Mouse (Mus musculus) c-Kit-positive CD71-positive TER-119-negative erythroid progenitor cells, embryonic 14.5 days (primary cell): Measurements from ENCODE around the gene Gm47791.
A peak's percentile ranks its signal among the peaks of the same experiment; 100 is the strongest.

Source experiments
- DNase-seq: peaks from one replicate; pipeline ENCODE4 v3.0.0-alpha.2; 2013; ENCODE audit warnings: low read depth

Gene Gm47791

DNA sequence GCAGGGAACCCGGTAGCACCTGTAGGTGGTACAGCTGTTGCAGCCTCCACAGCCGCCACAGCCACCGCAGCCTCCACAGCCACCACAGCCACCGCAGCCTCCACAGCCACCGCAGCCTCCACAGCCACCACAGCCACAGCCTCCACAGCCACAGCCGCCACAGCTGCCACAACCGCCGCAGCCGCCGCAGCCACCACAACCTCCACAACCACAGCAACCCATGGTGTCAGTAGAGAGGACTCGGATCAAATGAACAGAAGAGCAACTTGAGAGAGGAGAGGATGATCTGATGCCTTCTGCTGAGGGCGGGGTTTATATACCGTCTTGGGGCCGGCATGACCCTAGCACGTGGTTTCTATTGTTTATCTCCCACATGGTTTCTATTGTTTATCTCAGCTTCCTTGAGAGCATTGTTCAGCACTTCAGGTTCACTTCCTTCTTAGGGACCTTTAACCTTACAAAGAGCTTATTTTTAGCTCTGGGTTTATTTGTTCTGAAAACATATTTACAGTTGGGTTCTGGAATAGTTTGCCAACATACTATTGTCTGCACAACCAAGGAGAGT is at the start of gene Gm47791:
TSS of gene Gm47791 (minus strand) at position 222 of the 565 bp plus-strand sequence.
- no peak for DNase-seq

DNA sequence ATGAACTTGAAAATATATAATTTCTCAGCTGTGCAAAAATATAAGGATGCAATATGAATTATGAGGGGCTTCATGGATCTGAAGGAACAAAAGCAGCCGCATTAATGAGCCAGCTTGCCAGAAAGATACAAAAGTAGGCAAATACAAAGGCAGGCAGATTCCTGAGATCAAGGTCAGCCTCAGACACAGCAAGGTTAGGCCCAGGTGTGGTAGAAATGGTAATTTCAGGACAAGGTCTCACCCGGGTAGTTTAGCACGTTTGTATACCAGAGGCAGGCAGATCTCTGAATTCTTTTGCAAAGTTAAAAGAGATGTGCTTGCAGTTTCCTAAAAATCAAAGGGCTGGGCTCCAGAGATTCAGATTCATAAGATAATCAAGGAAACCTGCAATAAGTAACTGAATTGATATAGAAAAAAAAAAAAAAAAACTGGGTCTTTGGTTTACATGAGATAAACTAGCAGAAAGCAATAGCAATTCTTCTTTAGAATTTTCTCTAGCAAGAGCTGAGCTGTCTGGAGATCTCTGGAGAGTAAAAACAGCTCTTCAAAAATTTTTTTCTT is 49.7 kb upstream of the Gm47791 start:
- no peak for DNase-seq

DNA sequence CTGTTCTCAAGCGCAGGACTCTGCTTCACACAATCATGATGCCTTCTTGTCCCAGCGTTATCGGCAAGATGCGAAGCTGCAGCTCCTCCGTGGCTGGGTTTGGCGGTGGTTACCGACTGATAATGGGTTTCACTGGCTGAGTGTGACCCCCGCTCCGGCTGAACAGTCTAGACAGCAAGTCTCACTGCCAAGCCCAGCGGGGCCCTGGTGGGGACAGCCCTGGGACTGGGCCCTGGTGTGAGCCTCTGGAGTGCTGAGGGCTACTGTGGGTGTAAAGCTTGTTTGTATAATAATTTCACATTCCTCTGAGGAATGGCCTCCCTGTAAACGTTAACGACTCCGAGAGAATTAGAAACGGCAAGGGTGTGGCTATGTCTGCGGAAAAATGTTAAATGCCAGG is 49.1 kb upstream of the Gm47791 start:
- DNase-seq: peak; percentile 65

DNA sequence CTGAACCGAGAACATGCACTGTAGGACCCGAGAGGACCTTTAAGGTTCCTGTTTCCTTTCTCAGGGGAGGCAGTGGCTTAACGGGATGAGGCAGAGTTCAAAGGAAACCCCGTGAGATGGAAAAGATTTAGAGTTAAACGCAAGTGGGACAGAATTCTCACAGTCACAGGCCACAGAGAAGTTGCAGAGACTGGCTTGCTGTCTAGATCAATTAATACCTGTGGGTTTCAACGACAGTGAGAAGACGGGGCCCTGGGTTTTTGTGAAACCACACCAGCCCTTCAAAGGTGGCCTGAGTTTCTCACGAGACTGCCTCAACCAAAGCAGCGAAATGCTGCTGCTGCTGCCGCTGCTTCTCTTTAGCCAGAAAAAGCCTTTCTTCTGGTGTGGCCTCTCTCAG is 48.3 kb upstream of the Gm47791 start:
- DNase-seq: no peak

DNA sequence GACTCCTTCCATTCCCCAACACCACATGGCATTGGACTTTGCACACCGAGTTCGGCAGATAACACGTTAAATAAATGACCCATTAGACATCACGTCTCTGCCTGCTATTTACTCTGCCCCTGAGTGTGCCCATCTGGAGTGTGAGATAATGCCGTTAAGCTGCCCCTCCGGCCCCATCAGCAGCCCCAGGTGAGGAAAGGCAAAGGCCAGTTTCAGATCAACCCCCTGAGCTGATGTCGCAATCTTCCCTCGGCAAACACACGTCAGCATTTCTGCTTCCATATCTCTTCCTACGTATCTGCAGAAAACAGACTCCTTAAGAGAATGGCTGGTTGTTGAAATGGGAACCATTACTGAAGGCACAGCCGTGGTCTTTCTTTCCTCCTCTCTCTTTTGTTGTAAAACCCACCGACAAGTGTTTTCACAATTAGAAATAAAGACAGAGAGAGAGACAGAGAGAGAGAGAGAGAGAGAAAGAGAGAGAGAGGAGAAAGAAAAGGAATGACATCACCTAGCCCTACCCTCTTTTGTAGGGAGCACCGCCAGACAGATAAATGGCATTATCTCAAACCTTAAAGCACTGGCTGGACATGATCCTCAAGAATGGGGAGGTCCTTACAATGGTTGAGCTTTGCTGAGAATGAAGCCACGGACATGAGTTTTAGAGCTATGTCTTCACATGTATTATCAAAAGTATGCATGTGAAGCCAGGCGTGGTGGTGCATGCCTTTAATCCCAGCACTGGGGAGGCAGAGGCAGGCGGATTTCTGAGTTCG is 45.1 kb upstream of the Gm47791 start:
- DNase-seq: peak; percentile 85

DNA sequence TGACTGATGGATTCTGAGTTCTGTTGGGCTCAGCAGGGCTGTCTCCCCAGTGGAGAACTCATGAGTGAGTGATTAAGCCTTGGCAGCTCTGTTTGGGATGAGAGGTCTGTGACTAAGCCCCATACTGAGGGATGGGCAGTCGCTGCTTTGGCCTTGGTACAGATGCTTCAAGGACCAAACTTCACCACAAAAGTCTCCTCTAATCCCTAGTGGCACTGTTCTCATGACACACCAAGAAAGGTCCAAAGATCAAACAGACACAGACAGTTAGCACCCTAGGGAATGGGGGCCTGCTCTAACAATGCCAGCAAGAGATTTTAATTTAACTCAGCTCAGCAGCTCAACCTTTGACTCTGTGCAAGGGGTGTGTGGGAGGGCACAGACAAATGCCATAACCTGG is 40.7 kb upstream of the Gm47791 start:
- no peak for DNase-seq

DNA sequence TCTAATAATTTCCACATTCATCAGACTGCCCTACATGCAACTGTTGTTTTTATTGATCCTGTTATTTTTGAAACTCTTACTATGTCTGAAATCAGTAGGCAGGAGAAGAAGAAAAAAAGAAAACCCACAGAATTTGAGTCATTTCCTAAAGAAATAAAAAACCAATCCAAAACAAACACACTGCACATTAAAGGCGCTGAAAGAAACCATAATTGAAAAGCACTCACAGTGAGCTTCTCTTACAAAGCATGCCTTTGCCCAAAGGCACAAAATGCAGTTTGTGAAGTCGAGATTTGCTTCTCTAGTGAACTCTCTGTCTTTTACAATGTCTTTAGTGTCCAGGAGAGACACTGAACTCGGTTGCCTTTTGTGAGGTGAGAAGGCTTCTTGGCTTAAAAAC is 37.5 kb upstream of the Gm47791 start:
- no peak for DNase-seq

DNA sequence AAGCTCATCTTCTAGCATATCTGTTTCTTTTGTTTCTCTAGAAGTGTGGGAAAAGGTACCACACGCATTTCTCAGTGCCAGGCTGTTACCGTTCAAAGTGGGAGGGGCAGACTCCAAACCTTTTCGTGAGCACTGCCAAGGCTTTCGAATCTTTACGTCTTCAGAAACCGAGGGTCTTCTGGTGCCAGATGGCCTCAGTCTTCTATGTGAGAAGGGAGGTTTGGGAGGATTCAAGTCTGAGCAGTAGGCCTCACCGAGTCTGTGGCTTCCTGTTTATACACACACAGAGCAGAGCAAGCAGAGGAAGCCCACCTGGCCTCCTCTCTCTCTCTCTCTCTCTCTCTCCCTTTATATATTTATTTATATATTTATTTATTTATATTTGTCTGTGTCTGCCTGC is 36.2 kb upstream of the Gm47791 start:
- DNase-seq: no peak

DNA sequence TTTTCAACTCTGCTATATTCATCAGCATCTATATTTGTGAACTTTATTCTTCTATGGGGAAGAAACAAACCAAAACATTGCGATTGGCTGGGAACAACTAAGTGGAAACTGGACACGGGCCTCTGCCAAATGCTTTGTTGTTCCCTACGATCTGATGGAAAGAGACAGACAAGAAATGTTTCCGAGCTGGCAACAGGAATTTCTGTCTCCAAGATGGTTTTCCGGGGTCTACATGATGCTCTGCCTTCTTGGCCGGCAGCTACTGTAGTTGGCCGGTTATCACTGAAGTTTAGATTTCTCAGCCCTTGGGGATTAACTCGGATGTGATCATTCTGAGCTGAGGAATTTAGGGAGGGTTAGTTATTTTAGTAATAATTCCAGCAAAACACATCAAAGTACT is 35.3 kb upstream of the Gm47791 start:
- DNase-seq: no peak

DNA sequence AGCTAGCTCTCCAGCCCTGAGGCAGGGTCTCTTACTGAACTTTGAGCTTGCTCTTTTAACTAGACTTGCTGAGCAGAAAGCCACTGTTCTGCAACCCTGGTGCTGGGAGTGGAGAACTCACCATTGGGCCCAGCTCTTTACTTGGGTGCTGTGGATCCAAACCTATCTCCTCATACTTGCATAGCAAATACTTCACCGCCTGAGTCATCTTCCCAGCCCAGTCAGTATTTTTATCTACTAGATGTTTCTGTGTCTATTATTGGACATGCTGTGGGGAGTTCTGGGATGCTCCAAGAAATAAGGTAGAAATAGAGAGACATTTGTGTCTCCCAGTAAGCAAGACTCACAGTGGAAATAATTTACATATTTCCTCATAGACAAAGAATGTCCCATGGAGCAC is 33.0 kb upstream of the Gm47791 start:
- no peak for DNase-seq

DNA sequence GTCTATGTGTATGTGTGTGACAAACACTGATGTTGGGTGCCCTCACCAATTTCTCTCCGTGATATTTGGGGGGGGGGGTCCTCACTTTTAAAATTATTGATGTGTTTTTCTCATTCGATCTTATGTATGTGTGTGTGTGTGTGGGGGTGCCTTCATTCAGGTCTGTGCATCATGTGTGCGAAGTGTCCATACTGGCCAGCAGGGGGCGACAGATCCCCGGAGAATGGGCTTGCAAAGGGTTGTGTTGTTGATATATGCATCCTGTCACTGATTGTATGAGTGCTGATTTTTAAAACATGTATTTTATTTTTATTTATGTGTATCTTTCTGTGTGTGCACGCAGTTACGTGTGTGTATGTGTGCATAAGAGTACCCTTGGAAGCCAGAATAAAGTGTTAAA is 32.6 kb upstream of the Gm47791 start:
- peak; percentile 71 for DNase-seq

DNA sequence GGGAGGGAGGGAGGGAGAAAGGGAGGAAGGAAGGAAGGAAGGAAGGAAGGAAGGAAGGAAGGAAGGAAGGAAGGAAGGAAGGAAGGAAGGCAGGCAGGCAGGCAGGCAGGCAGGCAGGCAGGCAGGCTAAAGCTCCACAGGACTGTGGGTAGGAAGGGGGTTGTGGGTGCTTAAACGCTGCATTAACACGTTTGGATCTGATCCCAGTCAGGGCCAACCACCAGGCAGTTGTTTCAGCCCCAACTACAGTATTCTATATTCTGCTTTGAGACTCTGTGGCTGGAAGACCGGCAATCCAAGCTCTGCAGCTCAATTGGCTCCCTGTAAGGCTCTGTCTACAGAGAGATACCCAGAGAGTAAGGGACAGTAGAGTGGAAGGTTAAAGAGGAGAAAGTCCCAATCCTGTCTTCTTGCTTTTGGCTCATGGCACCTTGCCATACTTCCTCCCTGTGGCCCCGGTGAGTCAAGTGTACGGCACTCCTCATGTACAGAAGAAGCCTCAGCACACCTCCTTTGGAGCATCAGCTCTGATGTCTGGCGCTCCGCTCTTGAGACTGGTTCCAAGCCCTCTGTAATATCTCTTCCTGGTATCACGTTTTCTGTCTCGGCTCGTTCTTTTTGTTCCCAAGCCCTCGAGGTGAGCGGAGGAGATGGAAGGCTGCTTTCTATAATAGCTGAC is 30.2 kb upstream of the Gm47791 start:
- no peak for DNase-seq

DNA sequence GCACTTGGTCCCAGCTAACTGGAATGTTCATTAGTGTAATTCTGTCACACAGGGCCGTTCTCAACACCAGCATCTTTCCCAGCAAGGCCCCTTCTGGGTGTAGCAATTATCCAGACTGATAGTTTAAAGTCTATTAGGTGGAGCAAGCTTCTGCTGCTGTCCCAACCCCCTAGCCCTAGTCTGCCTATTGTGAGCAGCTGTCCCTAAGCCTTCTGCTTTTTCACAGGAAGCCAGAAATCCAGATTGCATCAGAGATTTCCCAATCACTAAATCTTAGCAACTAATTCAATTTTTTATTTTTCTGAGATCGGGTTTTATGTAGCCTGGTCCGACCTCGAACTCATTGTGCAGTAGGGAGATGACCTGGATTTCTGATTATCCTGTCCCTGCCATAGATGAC is 27.9 kb upstream of the Gm47791 start:
- no peak for DNase-seq

DNA sequence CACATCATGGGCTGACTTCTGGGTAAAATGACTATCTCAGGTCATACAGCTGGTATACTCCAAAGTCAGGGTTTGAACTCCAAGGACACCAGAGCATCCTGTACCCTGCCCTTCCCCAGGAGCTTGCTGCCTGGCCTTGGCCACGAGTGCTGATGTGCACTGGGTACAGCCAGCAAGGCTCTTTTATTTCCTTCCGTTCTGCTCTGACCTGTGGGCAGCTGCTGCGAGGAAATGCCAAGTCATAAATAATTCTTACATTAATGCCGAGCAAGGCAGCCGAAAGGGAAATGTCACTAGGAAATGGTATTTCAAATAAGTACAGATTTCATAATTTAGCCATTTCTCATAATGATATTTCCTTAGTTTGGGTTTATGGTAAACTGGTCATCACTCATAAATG is 27.3 kb upstream of the Gm47791 start:
- DNase-seq: no peak

DNA sequence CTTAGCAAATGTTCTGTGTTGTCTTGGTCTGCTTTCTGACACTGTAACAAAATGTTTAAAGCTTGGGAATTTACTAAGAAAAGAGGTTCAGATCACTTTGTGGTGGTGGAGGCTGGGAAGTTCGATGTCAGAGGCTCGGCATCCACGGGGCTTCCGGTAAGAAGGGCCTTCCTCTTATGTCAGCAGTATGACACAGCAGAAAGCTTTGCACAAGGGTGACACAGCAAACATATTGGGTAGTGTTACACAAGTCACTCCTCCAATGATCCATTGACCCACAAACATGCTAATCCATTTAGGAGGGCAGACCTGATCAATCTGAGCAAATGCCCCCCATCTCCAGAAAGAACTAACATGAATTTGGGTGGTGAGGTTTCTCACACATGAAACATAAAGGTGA is 26.0 kb upstream of the Gm47791 start:
- no peak for DNase-seq

DNA sequence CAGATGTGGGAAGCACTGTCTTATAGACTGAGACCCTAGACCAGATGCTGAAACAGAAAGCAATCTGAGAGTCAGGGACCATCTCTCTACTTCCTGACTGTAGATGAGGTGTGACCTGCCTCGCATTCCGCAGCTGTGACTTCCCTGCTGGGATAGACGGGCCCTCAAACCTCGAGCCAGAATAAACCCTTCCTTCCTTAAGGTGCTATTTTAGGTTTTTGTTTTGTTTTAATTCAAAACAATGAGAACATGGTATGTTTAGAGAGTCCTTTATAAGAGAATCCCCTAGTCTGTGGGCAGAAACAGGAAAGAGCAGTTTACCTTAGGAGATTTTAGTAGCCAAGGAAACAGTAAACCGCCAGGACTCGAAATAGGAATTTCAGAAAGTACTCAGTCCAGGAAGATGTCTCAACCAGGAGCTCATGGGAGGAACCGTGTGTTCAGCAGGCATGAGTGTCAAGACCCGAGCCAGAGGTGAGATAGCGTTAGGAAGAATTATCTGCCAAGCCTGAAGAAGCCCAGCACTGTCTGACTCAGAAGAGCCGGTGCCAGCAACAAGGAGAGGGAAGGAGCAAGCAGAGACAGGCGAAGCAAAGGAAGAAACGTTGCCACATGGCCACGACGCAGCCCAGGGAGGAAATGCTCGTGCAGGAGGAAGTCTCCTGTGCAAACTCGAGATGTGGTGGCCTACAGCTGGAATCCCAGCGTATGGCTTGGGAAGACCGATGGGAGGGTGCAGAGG is 24.8 kb upstream of the Gm47791 start:
- DNase-seq: no peak

DNA sequence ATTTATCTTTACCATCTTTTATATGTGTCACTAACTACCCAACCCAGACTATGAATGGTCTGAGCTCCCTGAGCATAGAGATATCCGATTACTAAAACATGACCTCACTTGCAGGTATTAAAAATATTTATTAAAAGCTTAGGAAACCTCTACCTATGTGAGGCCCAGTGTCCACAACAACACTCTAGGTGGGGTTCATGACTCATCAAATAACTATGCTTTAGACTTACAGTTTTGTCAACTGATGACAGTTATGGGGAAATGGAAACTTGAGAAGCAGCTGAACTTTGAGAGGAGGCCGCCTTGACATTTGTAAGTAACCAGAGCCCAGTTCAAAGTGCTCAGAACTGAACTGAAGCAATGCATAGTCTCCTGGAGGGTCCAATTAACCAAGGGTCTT is 24.2 kb upstream of the Gm47791 start:
- no peak for DNase-seq

DNA sequence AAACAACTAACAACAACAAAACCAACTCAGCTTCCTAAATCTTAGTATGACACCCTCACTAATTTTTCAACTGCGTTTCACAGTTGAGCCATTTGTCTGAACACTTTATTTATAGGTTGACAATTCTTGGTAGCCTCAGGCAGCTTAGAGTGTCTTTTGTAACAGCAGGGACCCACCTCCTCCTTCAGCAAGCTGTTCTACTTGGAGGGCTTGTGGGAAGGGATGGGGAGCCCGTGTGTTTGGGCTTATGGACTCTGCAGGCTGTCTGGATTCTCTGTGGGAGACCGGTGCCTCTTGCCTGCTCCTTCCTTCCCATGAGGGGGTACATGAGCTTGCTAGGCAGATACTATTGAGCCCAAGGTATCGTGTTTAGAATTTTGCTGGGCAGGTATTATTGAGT is 22.9 kb upstream of the Gm47791 start:
- no peak for DNase-seq

DNA sequence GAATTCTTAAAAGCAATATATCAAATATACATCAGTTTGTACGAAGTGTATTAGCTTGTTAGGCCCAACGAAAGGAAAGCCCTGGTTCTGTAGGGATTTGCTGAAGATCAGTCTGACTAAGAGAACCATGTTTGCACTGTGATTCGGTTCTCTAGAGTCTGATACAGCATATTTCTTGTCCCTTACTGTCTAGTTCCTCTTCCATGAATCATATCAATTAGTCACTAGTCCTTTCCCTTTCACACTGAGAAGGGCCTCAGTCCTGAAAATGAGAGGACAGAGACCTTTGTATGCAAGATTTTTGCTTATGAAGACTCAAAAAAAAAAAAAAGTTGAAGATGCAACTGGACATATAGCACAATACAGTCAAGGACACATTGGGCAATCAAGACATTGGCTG is 22.1 kb upstream of the Gm47791 start:
- DNase-seq: no peak

DNA sequence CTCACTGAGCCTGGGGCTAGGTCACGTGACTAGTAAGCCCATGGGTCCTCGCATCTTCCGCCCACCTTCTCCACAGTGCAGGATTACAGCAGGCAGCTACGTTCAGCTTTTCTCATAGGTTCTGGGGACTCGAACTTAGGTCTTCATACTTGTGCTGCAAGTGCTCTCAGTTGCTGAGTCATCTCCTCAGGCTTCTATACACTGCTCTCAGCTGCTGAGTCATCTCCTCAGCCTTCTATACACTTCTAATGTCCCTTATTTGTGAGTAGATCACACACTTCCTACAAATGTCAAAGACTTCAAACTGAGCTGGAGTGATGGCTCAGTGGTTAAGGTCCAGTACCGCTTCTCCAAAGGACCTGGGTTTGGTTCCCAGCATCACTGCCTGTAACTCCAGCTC is 21.2 kb upstream of the Gm47791 start:
- DNase-seq: no peak

DNA sequence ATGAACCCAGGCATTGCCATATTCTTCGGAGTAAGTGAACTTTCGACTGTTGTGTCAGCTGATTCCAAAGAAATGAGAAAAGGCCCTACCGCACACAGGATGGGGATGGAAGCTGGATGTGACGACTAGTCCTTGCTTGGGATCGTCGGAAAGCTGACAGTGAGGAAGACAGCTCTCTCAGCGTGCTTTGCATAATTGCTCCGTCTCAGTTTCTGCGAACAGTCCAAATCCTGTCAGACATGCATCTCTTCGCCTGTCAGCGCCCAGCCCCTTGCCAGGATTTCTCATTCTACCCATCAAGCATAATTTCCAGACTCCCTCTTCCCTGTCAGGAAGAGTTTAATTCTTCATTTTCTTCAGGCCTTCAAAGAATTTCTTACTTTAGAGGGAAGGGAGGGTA is 20.1 kb upstream of the Gm47791 start:
- DNase-seq: no peak

DNA sequence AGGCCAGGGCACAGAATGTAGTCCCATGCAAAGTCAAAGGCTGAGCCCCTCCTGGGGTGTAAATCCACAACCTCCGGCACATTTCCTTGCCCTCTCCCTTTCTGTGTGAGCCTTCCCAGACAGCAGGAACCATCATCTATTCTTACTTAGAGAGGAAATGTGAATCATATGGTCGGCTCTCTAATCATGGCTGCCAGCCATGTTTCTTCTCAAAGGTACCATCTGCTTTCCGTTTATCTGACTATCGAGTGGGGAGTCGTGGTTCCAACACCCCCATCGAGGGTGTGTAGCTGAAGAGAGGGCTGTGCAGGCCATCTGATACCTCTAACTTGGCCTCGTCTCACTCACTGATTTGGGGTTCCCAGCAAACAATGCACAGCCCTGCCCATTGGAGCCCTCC is 17.0 kb upstream of the Gm47791 start:
- no peak for DNase-seq

DNA sequence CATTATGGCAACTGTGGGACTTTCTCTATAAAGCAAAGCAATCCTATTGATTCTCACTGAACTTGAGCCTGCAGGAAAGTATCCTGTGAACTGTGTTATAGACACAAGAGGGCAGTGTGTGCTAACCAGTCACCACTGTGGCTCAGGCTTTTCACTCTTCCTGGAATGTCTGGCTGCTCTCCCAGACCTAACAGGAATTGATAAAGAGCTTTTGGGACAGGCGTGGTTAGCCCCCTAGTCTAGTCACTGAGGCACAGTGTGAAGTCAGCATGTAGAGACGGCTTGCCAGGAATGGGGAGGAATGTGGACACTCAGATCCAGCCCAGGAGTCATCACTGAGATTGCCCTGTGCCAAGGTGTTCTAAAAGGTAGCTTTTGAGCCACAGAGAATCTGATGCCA is 16.4 kb upstream of the Gm47791 start:
- peak; percentile 36 for DNase-seq
